Mouse (Mus musculus) limb, embryonic 12.5 days (tissue): ENCODE measurements around the gene Efr3b. TPM values are rescaled to one million over a fixed set of nuclear protein-coding genes. Genes with fewer than 3 reads are reported as not detected.
"Not testable (repeated sequence)": the region's sequence is repeated elsewhere in the genome, so short reads cannot be mapped to it uniquely, and the experiment has no call there.

ENCODE experiments used
- ATAC-seq: fragments of 200-750 bp; cut with Nextera tagmentation; 2 replicates; pipeline ENCODE4 v1.8.0; 2017; ENCODE audit warnings: low read depth, moderate TSS enrichment; ENCODE audit not compliant: insufficient number of reproducible peaks, insufficient read depth, low FRiP score, low TSS enrichment
- H3K27ac ChIP-seq: fragments of 300-500 bp; sonication (generic); 2 replicates; pipeline ENCODE4 v1.5.1; 2016; ENCODE audit warnings: mild to moderate bottlenecking, moderate library complexity
- H3K27me3 ChIP-seq: fragments of 300-500 bp; sonication (generic); 2 replicates; pipeline ENCODE4 v1.6.1; 2016; ENCODE audit warnings: mild to moderate bottlenecking, moderate library complexity
- H3K36me3 ChIP-seq: fragments of 300-500 bp; sonication (generic); 2 replicates; pipeline ENCODE4 v1.6.1; 2016; ENCODE audit warnings: mild to moderate bottlenecking, moderate library complexity
- H3K4me1 ChIP-seq: fragments of 300-500 bp; sonication (generic); replicated peaks from 2 replicates; pipeline ENCODE4 v1.6.1; 2016
- H3K4me2 ChIP-seq: fragments of 300-500 bp; sonication (generic); 2 replicates; pipeline ENCODE4 v1.6.1; 2016; ENCODE audit warnings: mild to moderate bottlenecking, moderate library complexity
- H3K4me3 ChIP-seq: fragments of 300-500 bp; sonication (generic); replicated peaks from 2 replicates; pipeline ENCODE4 v1.5.1; 2016; ENCODE audit warnings: mild to moderate bottlenecking
- H3K9ac ChIP-seq: fragments of 300-500 bp; sonication (generic); replicated peaks from 2 replicates; pipeline ENCODE4 v1.6.1; 2016; ENCODE audit warnings: mild to moderate bottlenecking, moderate library complexity
- H3K9me3 ChIP-seq: fragments of 300-500 bp; sonication (generic); 2 replicates; pipeline ENCODE4 v1.6.1; 2016; ENCODE audit warnings: mild to moderate bottlenecking, moderate library complexity
- WGBS: fragments of 180-500 bp; shearing (Covaris S2); methylation state at CpG from one replicate; pipeline ENCODE4 v1.1.7; 2016; 5-methylcytosine and 5-hydroxymethylcytosine counted together
- polyA plus RNA-seq: library from polyadenylated mRNA; unstranded; fragments of >200 nt; fragmentation: Nextera tagmentation; extraction: Ambion mirVana; gene quantifications from 2 replicates; pipeline ENCODE4 v1.2.1, GENCODE M21; 2016

Efr3b gene
- polyA plus RNA-seq, 1 experiment from 2014 or later: 8.8 TPM

GRCm38 (mm10) chr12:3944454-3945073 is 94.2 kb downstream of the Efr3b start:
- 48% methylated on average over 4 of the region's 4 CpGs for WGBS
- no peak overlapping the region for H3K4me2 ChIP-seq
- H3K9ac ChIP-seq: no peak overlapping the region
- no peak for ATAC-seq
- no peaks in the 10 kb centered on the region for H3K9me3 ChIP-seq
- no peaks in the 10 kb centered on the region for H3K4me1 ChIP-seq
- no peaks in the 10 kb centered on the region for H3K36me3 ChIP-seq
- H3K27me3 ChIP-seq: no peaks in the 10 kb centered on the region
- no peak overlapping the region for H3K4me3 ChIP-seq
- H3K27ac ChIP-seq: no peak overlapping the region

GRCm38 (mm10) chr12:3942026-3942425 is 96.7 kb downstream of the Efr3b start:
- Histone ChIP-seq H3K4me1 (no peaks in the 10 kb centered on the region), H3K27me3 (no peaks in the 10 kb centered on the region), H3K27ac (no peak overlapping the region), H3K4me3 (no peak overlapping the region), H3K9me3 (no peaks in the 10 kb centered on the region), H3K4me2 (no peak overlapping the region), H3K9ac (no peak overlapping the region), H3K36me3 (no peaks in the 10 kb centered on the region)
- no peak for ATAC-seq
- 43% methylated on average over 11 of the region's 11 CpGs for WGBS

GRCm38 (mm10) chr12:3930090-3930865 is 108.4 kb downstream of the Efr3b start:
- H3K27me3 ChIP-seq, H3K27ac ChIP-seq, ATAC-seq, H3K36me3 ChIP-seq, H3K9me3 ChIP-seq, H3K4me3 ChIP-seq, H3K4me2 ChIP-seq, H3K4me1 ChIP-seq, H3K9ac ChIP-seq: not testable (repeated sequence)
- 91% methylated on average over 37 of the region's 47 CpGs for WGBS

GRCm38 (mm10) chr12:3928841-3929240 is 109.9 kb downstream of the Efr3b start:
- Histone ChIP-seq H3K27ac (no peak overlapping the region), H3K4me3 (no peak overlapping the region), H3K4me1 (no peaks in the 10 kb centered on the region), H3K4me2 (no peak overlapping the region), H3K36me3 (no peaks in the 10 kb centered on the region), H3K9me3 (no peaks in the 10 kb centered on the region), H3K9ac (no peak overlapping the region), H3K27me3 (peaks cover 4% of the 10 kb centered on the region; the same call in 1 of the 2 replicates)
- WGBS: 81% methylated on average over 3 of the region's 3 CpGs
- ATAC-seq: no peak

GRCm38 (mm10) chr12:3926127-3926526 is 112.6 kb downstream of the Efr3b start:
- H3K4me1 ChIP-seq: no peaks in the 10 kb centered on the region
- H3K36me3 ChIP-seq: no peaks in the 10 kb centered on the region
- no peaks in the 10 kb centered on the region for H3K9me3 ChIP-seq
- ATAC-seq: no peak
- WGBS: 3% methylated on average over 1 of the region's 1 CpGs
- H3K4me3 ChIP-seq: no peak overlapping the region
- no peak overlapping the region for H3K4me2 ChIP-seq
- H3K27ac ChIP-seq: no peak overlapping the region
- no peak overlapping the region for H3K9ac ChIP-seq
- H3K27me3 ChIP-seq: peaks cover 4% of the 10 kb centered on the region; the same call in 1 of the 2 replicates

GRCm38 (mm10) chr12:3919423-3919822 is 119.3 kb downstream of the Efr3b start:
- no peak overlapping the region for H3K9ac ChIP-seq
- ATAC-seq: no peak
- H3K4me2 ChIP-seq: no peak overlapping the region
- H3K4me1 ChIP-seq: peaks cover 20% of the 10 kb centered on the region
- no peak overlapping the region for H3K4me3 ChIP-seq
- peaks cover 3% of the 10 kb centered on the region; the same call in 1 of the 2 replicates for H3K27me3 ChIP-seq
- H3K9me3 ChIP-seq: no peaks in the 10 kb centered on the region
- no peak overlapping the region for H3K27ac ChIP-seq
- WGBS: 82% methylated on average over 3 of the region's 3 CpGs
- H3K36me3 ChIP-seq: peaks cover 7% of the 10 kb centered on the region; the same call in 1 of the 2 replicates

GRCm38 (mm10) chr12:3918577-3918976 is 120.1 kb downstream of the Efr3b start:
- no peak overlapping the region for H3K27ac ChIP-seq
- peaks cover 20% of the 10 kb centered on the region for H3K4me1 ChIP-seq
- H3K9me3 ChIP-seq: no peaks in the 10 kb centered on the region
- 67% methylated on average over 3 of the region's 3 CpGs for WGBS
- H3K27me3 ChIP-seq: no peaks in the 10 kb centered on the region
- no peak overlapping the region for H3K4me2 ChIP-seq
- H3K4me3 ChIP-seq: no peak overlapping the region
- H3K9ac ChIP-seq: no peak overlapping the region
- H3K36me3 ChIP-seq: peaks cover 11% of the 10 kb centered on the region; the same call in 1 of the 2 replicates
- ATAC-seq: no peak

GRCm38 (mm10) chr12:3917668-3918341 is 120.9 kb downstream of the Efr3b start:
- H3K27ac ChIP-seq: no peak overlapping the region
- H3K36me3 ChIP-seq: peaks cover 12% of the 10 kb centered on the region; the same call in 1 of the 2 replicates
- H3K9me3 ChIP-seq: no peaks in the 10 kb centered on the region
- ATAC-seq: no peak
- no peak overlapping the region for H3K4me2 ChIP-seq
- no peak overlapping the region for H3K4me3 ChIP-seq
- H3K27me3 ChIP-seq: no peaks in the 10 kb centered on the region
- 23% methylated on average over 14 of the region's 14 CpGs for WGBS
- peaks cover 20% of the 10 kb centered on the region for H3K4me1 ChIP-seq
- no peak overlapping the region for H3K9ac ChIP-seq

- Histone ChIP-seq H3K27me3 (no peaks in the 10 kb centered on the region), H3K27ac (no peak overlapping the region), H3K36me3 (peaks cover 25% of the 10 kb centered on the region), H3K9ac (no peak overlapping the region), H3K4me2 (no peak overlapping the region), H3K4me3 (no peak overlapping the region), H3K4me1 (peaks cover 20% of the 10 kb centered on the region), H3K9me3 (no peaks in the 10 kb centered on the region)
- no peak for ATAC-seq
- WGBS: 80% methylated on average over 3 of the region's 3 CpGs
Observed at GRCm38 (mm10) chr12:3915852-3916251, 122.9 kb downstream of the Efr3b start.
